Mouse (Mus musculus) heart, postnatal 10 days (tissue): ENCODE measurements around the gene Olfr292. TPM values are rescaled to one million over a fixed set of nuclear protein-coding genes. Genes with fewer than 3 reads are reported as not detected.

Source experiments
- DNase-seq, 2 experiments: peaks; one replicate each; pipeline ENCODE4 v3.0.0; 2021
- intact Hi-C: fragments of 180-260 bp; cut with DNase I; formaldehyde crosslinking; loops from one replicate; pipeline ENCODE4 v1.15.1; 2025
- total RNA-seq, 2 experiments: library from RNA; stranded (reverse); gene quantifications; 2 replicates each; pipeline ENCODE4 v1.2.3; 2021

Olfr292 gene
- not detected for total RNA-seq

DNA sequence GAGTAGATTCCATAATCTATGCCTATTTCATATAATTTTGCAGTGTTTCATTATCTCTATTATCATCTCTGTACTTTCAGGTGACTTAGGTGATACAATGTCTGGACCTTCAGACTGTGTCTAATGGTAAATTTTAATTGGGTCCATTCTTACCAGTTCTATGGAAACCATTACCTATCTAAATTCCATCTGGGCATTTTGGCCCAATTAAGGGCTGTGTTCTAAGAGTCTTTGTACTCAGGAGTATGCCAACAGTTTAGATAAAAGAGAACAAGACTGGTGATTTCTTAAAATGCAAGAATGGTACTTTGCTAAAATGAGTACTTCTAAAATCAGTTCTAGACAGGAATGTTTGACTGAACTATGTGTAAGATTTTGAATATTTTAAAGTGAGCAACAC, at the start of gene Olfr292:
TSS of gene Olfr292 (plus strand) at position 301 of the 400 bp plus-strand sequence.
- no peak for DNase-seq
- intact Hi-C loops, result no loop called here

DNA sequence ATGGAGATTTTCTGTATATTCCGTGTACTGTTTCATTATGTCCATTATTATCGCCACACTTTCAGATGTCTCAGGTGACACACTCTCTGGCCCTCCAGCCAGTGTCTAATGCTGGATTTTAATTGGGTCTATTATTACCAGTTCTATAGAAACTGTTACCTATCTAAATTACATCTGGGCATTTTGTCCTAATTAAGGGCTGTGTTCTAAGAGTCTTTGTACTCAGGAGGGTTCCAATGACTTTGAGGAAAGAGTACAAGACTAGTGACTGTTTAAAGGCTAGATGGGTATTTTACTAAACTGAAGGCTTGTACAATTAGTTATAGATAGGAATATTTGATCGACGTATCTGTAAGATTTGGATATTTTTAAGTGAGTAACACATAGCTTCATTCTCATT, 39.4 kb upstream of the Olfr292 start, which contains the start of gene Olfr293:
TSS of gene Olfr293 (plus strand) at position 301 of the 400 bp plus-strand sequence.
- intact Hi-C loops, result no loop called here
- no peak for DNase-seq

DNA sequence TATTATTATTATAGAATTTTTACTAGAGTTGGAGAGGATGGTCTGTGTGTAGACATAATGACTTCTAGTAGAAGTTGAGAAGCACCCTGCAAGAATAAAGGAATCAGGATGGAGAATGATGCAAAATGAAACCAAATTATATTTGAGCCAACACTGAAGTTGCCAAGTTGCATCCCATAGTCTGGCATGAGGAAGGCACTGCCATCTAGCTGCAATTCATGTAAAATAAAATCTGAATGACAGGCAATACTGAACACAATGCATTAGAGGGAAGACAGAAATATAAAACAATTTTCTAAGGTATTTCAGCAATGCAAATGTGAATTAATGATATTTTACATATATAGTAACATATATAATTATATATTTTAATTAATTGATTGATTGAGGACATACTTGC, 36.9 kb downstream of the Olfr292 start:
- intact Hi-C loops, result no loop called here
- DNase-seq, result no peak

Other genes with a start within 250 kb of the Olfr292 start
- gene Olfr299, start 228.4 kb upstream of the Olfr292 start, total RNA-seq, result not detected
- not detected for gene Olfr298, start 195.8 kb upstream of the Olfr292 start, total RNA-seq
- not detected for gene Olfr297, start 168.4 kb upstream of the Olfr292 start, total RNA-seq
- gene Olfr295, start 104.5 kb upstream of the Olfr292 start, total RNA-seq, result not detected
- gene Olfr294, start 71.7 kb upstream of the Olfr292 start, total RNA-seq, result not detected
- gene Olfr293, start 39.3 kb upstream of the Olfr292 start, total RNA-seq, result not detected
- not detected for gene Folh1, start 87.6 kb downstream of the Olfr292 start, total RNA-seq
- not detected for gene Vmn2r77, start 106.7 kb downstream of the Olfr292 start, total RNA-seq
- not detected for gene Vmn2r78, start 226.8 kb downstream of the Olfr292 start, total RNA-seq